ENCODE assay signal across 8 mouse cellular contexts in genomic region chr9:110244889-110245589, GRCm38 (mm10). TPM values are rescaled to one million over a fixed set of nuclear protein-coding genes. Genes with fewer than 3 reads are reported as not detected.
DNase-seq lines count a peak whose midpoint lies in the region; ATAC-seq lines count a peak whose summit lies in the region.

No protein-coding gene starts in this region.

- ATAC-seq in embryonic facial prominence, embryonic 12.5 days (ENCODE audit: insufficient number of reproducible peaks, insufficient read depth, low FRiP score, low TSS enrichment), result peak; percentile 28
- 0 out of 2 replicates have a peak, but pooled peaks have one; percentile 10 for ATAC-seq in megakaryocyte progenitor cell, adult 5-6 weeks (replicated peaks; ENCODE audit: poor library complexity)

- peak overlapping the region; percentile 54 for H3K9ac ChIP-seq in embryonic facial prominence, embryonic 12.5 days

- H3K4me3 ChIP-seq in embryonic facial prominence, embryonic 12.5 days, result peak overlapping the region; percentile 66

- H3K4me2 ChIP-seq in embryonic facial prominence, embryonic 12.5 days (replicated peaks), result peak overlapping the region; percentile 100

- no peaks in the 10 kb centered on the region for H3K9me3 ChIP-seq in embryonic facial prominence, embryonic 12.5 days

- H3K27ac ChIP-seq in embryonic facial prominence, embryonic 12.5 days, result peak overlapping the region; percentile 37; the same call in 1 of the 2 replicates

- peaks cover 50% of the 10 kb centered on the region for H3K27me3 ChIP-seq in embryonic facial prominence, embryonic 12.5 days

- H3K4me1 ChIP-seq in embryonic facial prominence, embryonic 12.5 days, result peaks cover 16% of the 10 kb centered on the region

- peak; percentile 21 for DNase-seq in MN1 (ENCODE audit: low spot score)
- DNase-seq in adrenal gland, adult 8-10 months, result peak; percentile 31
- peak; percentile 23 to 45 for DNase-seq in heart, postnatal 10 days
- peak; percentile 71 to 73 for DNase-seq in layer of hippocampus, postnatal 14 days (ENCODE audit: low spot score in 2 of 2)
- DNase-seq in right cerebral cortex, postnatal 36 days (ENCODE audit: low spot score in 2 of 2), result peak; percentile 63 to 71
- no peak for DNase-seq in spleen, adult 12 weeks (ENCODE audit: low spot score)

- intact Hi-C loops in heart, postnatal 10 days (cut with DNase I), result no loop called here

- H3K36me3 ChIP-seq in embryonic facial prominence, embryonic 12.5 days, result peaks cover 13% of the 10 kb centered on the region

- 1% methylated on average over 87 of the region's 93 CpGs for WGBS in embryonic facial prominence, embryonic 12.5 days

RNA-seq across cellular contexts. Expression of gene Cspg5, which starts 1.5 kb away (rescaled TPM):
- 10 to 100 TPM; 18.1 to 30.7 (median 25.3) TPM for total RNA-seq in adrenal gland, adult 8-10 months (2022)
- 5.3 and 5.4 TPM in 2 replicates for polyA plus RNA-seq in embryonic facial prominence, embryonic 12.5 days (2016; fragmentation: Nextera tagmentation; extraction: Ambion mirVana)
- under 1 TPM; 0.43 to 0.55 TPM for total RNA-seq in heart, postnatal 10 days (2021)
- total RNA-seq in layer of hippocampus, postnatal 14 days (2021), result 100 to 1,000 TPM; 296 to 306 TPM
- 0.05 and 0.07 TPM in 2 replicates for total RNA-seq in megakaryocyte progenitor cell, adult 5-6 weeks (2015)
- total RNA-seq in megakaryocyte progenitor cell, adult 5-6 weeks (2017), result 0.03 and 0.75 TPM in 2 replicates

RNA-seq across cellular contexts. Expression of gene Elp6, which starts 59.9 kb away (rescaled TPM):
- total RNA-seq in adrenal gland, adult 8-10 months (2022), result 10 to 100 TPM; 10.5 to 14.6 (median 12.2) TPM
- polyA plus RNA-seq in embryonic facial prominence, embryonic 12.5 days (2016; fragmentation: Nextera tagmentation; extraction: Ambion mirVana), result 34.3 and 38.7 TPM in 2 replicates
- 1 to 10 TPM; 4.5 to 4.7 TPM for total RNA-seq in heart, postnatal 10 days (2021)
- total RNA-seq in layer of hippocampus, postnatal 14 days (2021), result 10 to 100 TPM; 11.0 to 12.3 TPM
- 9.9 and 12.1 TPM in 2 replicates for total RNA-seq in megakaryocyte progenitor cell, adult 5-6 weeks (2015)
- 9.3 and 9.4 TPM in 2 replicates for total RNA-seq in megakaryocyte progenitor cell, adult 5-6 weeks (2017)

Comparison
In these comparisons a context has a peak if more than half of its experiments do, and no peak if none do; other contexts are left out.
1. RNA of gene Cspg5, which starts 1.5 kb away (total RNA-seq): 296 to 306 TPM in layer of hippocampus, postnatal 14 days and 18.1 to 30.7 TPM in adrenal gland, adult 8-10 months; 0.03 to 0.75 TPM in megakaryocyte progenitor cell, adult 5-6 weeks and 0.43 to 0.55 TPM in heart, postnatal 10 days; every median in the first group is over 10 times any median in the second.